In genomic region chr2:139356280-139357010, GRCm38 (mm10) we compare ENCODE assay signal across 18 mouse cellular contexts.
DNase-seq lines count a peak whose midpoint lies in the region; ATAC-seq lines count a peak whose summit lies in the region.
"Had no signal": no experiment of that assay in that cellular context is flagged by ENCODE, and none has a peak within 500 bp of the region (broad histone marks: within the 10 kb centered on the region; RNA-seq: fewer than 3 reads in every experiment).

No protein-coding gene starts in this region.

- ATAC-seq in cerebellum, adult (ENCODE audit: insufficient number of reproducible peaks, low FRiP score, low TSS enrichment), result peak; percentile 86
- ATAC-seq: CD4-positive, CD25-positive, alpha-beta regulatory T cell, adult 4 months; forebrain, embryonic 13.5 days; forebrain, postnatal 0 days; hindbrain, embryonic 16.5 days; inflammation-experienced regulatory T-cells, adult 6 months had no signal

- no peak for DNase-seq in cerebellum, postnatal 4 days (ENCODE audit: low spot score in 2 of 2)
- DNase-seq in cerebellum, adult 11-12 months, result peak; percentile 88
- DNase-seq in cerebellum, adult 9-10 months, result peak; percentile 92
- DNase-seq in cerebellum, postnatal 25 days, result peak; percentile 74 to 75
- no peak for DNase-seq in lung, postnatal 14 days
- no peak for DNase-seq in c-Kit-positive CD71-positive TER-119-positive erythroid progenitor cells, embryonic 14.5 days (ENCODE audit: low spot score)
- no peak for DNase-seq in retina, postnatal 1 day
- DNase-seq: adrenal gland, adult 8-10 months; adrenal gland, postnatal 36 days; B cell, adult 2 months; forebrain, postnatal 0 days; gastrocnemius, postnatal 14 days; kidney, adult 11 months had no signal

Comparison
In these comparisons a context has a peak if more than half of its experiments do, and no peak if none do; other contexts are left out.
1. DNase-seq: peak in cerebellum, adult 11-12 months (single experiment), cerebellum, adult 9-10 months (single experiment) and cerebellum, postnatal 25 days (2 of 2); none in cerebellum, postnatal 4 days (0 of 2), lung, postnatal 14 days (single experiment), c-Kit-positive CD71-positive TER-119-positive erythroid progenitor cells, embryonic 14.5 days (single experiment) and retina, postnatal 1 day (single experiment).